Mouse (Mus musculus) neural tube, embryonic 14.5 days (tissue): ENCODE measurements around the gene Ski. TPM values are rescaled to one million over a fixed set of nuclear protein-coding genes. Genes with fewer than 3 reads are reported as not detected.

Experiments used
- ATAC-seq: fragments of 200-750 bp; cut with Nextera tagmentation; 2 replicates; pipeline ENCODE4 v1.8.0; 2017; ENCODE audit warnings: low read depth, mild to moderate bottlenecking, moderate TSS enrichment, moderate library complexity
- H3K27ac ChIP-seq: fragments of 300-500 bp; sonication (generic); 2 replicates; pipeline ENCODE4 v1.5.1; 2014; ENCODE audit warnings: low read depth, mild to moderate bottlenecking, control low read depth, low read length, moderate library complexity, mixed read lengths
- H3K27me3 ChIP-seq: fragments of 300-500 bp; sonication (generic); 2 replicates; pipeline ENCODE4 v1.6.1; 2014; ENCODE audit warnings: low read length; ENCODE audit not compliant: control insufficient read depth, insufficient read depth
- H3K36me3 ChIP-seq: fragments of 300-500 bp; sonication (generic); 2 replicates; pipeline ENCODE4 v1.6.1; 2014; ENCODE audit warnings: low read length, mixed read lengths; ENCODE audit not compliant: control insufficient read depth, insufficient read depth
- H3K4me1 ChIP-seq: fragments of 300-500 bp; sonication (generic); 2 replicates; pipeline ENCODE4 v1.6.1; 2014; ENCODE audit warnings: low read length; ENCODE audit not compliant: control insufficient read depth, insufficient read depth
- H3K4me2 ChIP-seq: fragments of 300-500 bp; sonication (generic); 2 replicates; pipeline ENCODE4 v1.6.1; 2014; ENCODE audit warnings: mild to moderate bottlenecking, low read depth, low read length, control low read depth
- H3K4me3 ChIP-seq: fragments of 300-500 bp; sonication (generic); 2 replicates; pipeline ENCODE4 v1.5.1; 2014; ENCODE audit warnings: low read depth, low read length, control low read depth, mixed read lengths
- H3K9ac ChIP-seq: fragments of 300-500 bp; sonication (generic); replicated peaks from 2 replicates; pipeline ENCODE4 v1.6.1; 2014; ENCODE audit warnings: low read depth, mild to moderate bottlenecking, control low read depth, low read length, mixed read lengths
- H3K9me3 ChIP-seq: fragments of 300-500 bp; sonication (generic); 2 replicates; pipeline ENCODE4 v1.6.1; 2016; ENCODE audit warnings: low read length; ENCODE audit not compliant: control insufficient read depth
- WGBS: fragments of 180-500 bp; shearing (Covaris S2); extraction: QIAGEN DNeasy Blood & Tissue Kit; methylation state at CpG from one replicate; pipeline ENCODE4 v1.1.7; 2014; 5-methylcytosine and 5-hydroxymethylcytosine counted together
- polyA plus RNA-seq: library from polyadenylated mRNA; unstranded; fragments of >200 nt; fragmentation: Nextera tagmentation; extraction: Ambion mirVana; gene quantifications from 2 replicates; pipeline ENCODE4 v1.2.1, GENCODE M21; 2014

The Ski gene
- polyA plus RNA-seq, 1 experiment from 2014 or later = 16.8 TPM

DNA sequence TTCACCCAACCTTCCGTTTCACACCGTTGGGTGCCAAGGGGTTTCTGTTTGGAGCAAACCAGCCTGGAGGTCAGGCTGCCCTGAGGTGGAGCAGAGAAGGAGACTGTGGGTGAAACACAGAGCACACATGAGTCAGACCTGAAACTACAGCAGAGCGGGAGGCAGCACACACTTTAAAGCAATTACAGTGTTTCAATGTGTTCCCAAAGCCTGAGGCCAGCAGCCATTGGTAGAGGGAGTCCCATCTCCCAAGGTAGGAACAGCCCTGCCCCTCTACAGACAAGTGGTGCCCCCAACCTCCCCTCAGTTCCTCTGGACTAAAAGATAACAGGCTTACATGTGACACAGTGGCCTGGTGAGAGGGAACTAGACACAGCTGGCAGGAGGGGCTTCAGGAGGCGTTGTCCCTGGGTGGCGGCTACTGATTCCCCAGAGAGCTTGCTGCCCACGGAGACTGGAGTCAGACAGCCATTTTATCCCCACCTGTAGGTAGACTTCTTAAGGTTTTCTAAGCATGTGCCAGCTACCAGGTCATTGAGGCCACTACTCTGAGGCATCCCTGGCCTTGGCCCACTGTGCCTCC, 104.9 kb downstream of the Ski start:
- ATAC-seq = no peak

DNA sequence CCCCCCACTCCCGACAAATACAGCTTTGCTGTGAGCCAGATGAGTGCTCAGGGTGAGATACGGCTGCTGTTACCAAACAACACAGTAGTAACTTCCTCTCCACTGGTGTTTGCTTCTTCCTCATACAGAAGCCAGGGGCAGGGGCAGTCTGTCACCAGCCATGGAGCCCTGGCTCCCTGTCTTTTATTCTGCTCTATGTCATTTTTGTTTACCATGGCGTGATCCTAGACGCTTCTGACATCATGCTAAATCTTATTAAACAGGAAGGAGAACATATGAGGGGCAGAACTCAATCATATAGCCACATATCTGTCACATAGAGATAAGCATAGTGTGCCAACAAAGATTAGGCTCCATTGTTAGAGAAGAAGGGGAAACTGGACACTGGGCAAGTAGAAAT, 105.8 kb downstream of the Ski start:
- H3K36me3 ChIP-seq = no peaks in the 10 kb centered on the region
- no peaks in the 10 kb centered on the region for H3K27me3 ChIP-seq
- H3K4me2 ChIP-seq = no peak overlapping the region
- H3K9me3 ChIP-seq = no peaks in the 10 kb centered on the region
- 79% methylated on average over 4 of the region's 4 CpGs for WGBS
- no peak overlapping the region for H3K4me3 ChIP-seq
- no peak overlapping the region for H3K27ac ChIP-seq
- no peak overlapping the region for H3K9ac ChIP-seq
- ATAC-seq = no peak
- peaks cover 3% of the 10 kb centered on the region; the same call in 1 of the 2 replicates for H3K4me1 ChIP-seq

More for the DNA sequence above, 104.9 kb downstream of the Ski start:
- H3K27ac ChIP-seq = no peak overlapping the region
- no peak overlapping the region for H3K9ac ChIP-seq
- no peaks in the 10 kb centered on the region for H3K27me3 ChIP-seq
- no peak overlapping the region for H3K4me3 ChIP-seq
- H3K4me1 ChIP-seq = peaks cover 9% of the 10 kb centered on the region; the same call in 1 of the 2 replicates
- no peaks in the 10 kb centered on the region for H3K9me3 ChIP-seq
- no peaks in the 10 kb centered on the region for H3K36me3 ChIP-seq
- no peak overlapping the region for H3K4me2 ChIP-seq
- 80% methylated on average over 6 of the region's 6 CpGs for WGBS

DNA sequence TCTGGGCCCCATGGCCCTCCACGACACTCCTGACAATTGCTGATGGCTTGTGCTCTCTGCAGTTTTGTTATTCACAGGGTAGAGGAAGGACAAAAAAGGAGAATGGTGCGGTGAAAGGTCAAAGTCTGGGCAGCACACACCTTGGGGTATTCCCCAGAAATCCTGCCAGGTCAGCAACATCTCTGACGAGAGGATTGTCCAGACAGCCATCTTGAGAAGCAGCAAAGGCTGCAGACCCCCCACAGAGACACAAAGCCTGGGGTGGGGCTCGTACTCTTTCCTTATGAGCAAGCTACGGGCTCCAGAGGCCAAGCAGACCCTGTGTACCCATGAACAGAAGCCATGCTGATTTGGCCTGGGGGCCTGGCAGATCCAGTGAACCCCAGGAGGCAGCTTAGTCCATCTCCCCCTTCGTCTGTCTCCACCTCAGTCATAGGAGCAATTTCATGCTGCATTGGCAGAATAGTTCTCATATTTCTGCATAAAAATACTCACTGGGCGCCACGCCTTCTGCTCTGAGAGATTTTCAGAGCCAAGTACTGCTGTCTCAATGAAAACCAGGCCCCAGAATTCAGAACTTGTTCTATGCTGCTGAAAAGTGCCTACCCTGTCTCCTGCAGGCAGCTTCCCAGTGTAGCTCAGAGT, 108.5 kb downstream of the Ski start:
- 59% methylated on average over 8 of the region's 8 CpGs for WGBS
- ATAC-seq = no peak
- no peaks in the 10 kb centered on the region for H3K9me3 ChIP-seq
- no peaks in the 10 kb centered on the region for H3K27me3 ChIP-seq
- no peak overlapping the region for H3K9ac ChIP-seq
- H3K27ac ChIP-seq = no peak overlapping the region
- H3K4me1 ChIP-seq = no peaks in the 10 kb centered on the region
- H3K36me3 ChIP-seq = no peaks in the 10 kb centered on the region
- H3K4me2 ChIP-seq = no peak overlapping the region
- no peak overlapping the region for H3K4me3 ChIP-seq

DNA sequence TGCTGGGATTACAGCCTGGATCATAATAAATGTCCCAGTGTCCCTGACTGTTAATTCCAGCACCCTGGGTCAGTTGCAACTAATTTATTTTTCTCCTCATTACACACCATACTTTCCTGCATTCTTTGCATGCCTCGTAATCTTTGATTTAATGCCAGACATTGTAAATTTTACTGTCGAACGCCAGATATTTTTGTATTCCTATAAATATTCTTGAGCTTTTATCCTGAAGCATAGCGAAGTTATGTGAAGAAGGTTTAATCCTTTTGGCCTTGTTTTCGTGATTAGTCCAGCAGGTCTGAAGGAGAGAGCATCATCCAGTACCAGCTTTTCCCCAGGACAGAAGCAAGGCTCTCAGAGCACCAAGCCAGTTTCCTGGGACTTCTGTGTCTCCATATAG, 112.9 kb downstream of the Ski start:
- no peak overlapping the region for H3K4me3 ChIP-seq
- WGBS = 73% methylated on average over 5 of the region's 5 CpGs
- H3K4me2 ChIP-seq = no peak overlapping the region
- no peak overlapping the region for H3K27ac ChIP-seq
- no peak for ATAC-seq
- H3K9me3 ChIP-seq = no peaks in the 10 kb centered on the region
- no peaks in the 10 kb centered on the region for H3K4me1 ChIP-seq
- no peaks in the 10 kb centered on the region for H3K27me3 ChIP-seq
- H3K36me3 ChIP-seq = no peaks in the 10 kb centered on the region
- no peak overlapping the region for H3K9ac ChIP-seq

DNA sequence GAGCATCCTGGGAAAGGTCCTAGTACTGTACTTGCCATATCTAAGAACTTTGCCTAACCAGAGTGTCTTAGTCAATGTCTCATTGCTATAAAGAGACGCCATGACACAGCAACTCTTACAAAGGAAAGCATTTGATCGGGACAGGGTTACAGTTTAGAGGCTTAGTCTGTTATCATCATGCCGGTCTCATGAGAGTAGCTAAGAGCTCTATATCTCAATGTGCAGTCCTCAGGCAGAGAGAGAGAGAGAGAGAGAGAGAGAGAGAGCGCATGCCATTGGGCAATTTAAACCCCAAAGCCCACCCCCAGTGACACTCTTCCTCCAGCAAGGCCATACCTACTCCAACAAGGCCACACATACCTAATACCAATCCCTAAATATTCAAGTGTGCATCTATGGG, 114.5 kb downstream of the Ski start:
- Histone ChIP-seq H3K4me2 (no peak overlapping the region), H3K36me3 (no peaks in the 10 kb centered on the region), H3K27ac (no peak overlapping the region), H3K27me3 (no peaks in the 10 kb centered on the region), H3K9ac (no peak overlapping the region), H3K4me1 (no peaks in the 10 kb centered on the region), H3K4me3 (no peak overlapping the region), H3K9me3 (no peaks in the 10 kb centered on the region)
- ATAC-seq = no peak
- WGBS = 95% methylated on average over 4 of the region's 4 CpGs

Other genes starting within 250 kb of the Ski start
- 10.7 and 16.0 TPM in 2 replicates for gene Plch2, start 165.8 kb downstream of the Ski start, polyA plus RNA-seq
- gene Pex10, start 155.6 kb downstream of the Ski start, polyA plus RNA-seq = 6.6 and 8.6 TPM in 2 replicates
- 132 and 137 TPM in 2 replicates for gene Rer1, start 136.2 kb downstream of the Ski start, polyA plus RNA-seq
- gene Morn1, start 136.0 kb downstream of the Ski start, polyA plus RNA-seq = 6.3 and 6.8 TPM in 2 replicates
- 70.8 and 71.5 TPM in 2 replicates for gene Faap20, start 27.2 kb upstream of the Ski start, polyA plus RNA-seq
- 82.1 and 83.1 TPM in 2 replicates for gene Prkcz, start 138.8 kb upstream of the Ski start, polyA plus RNA-seq
- gene Gabrd, start 175.5 kb upstream of the Ski start, polyA plus RNA-seq = 0.13 and 0.41 TPM in 2 replicates
- 4.5 and 4.8 TPM in 2 replicates for gene Cfap74, start 186.6 kb upstream of the Ski start, polyA plus RNA-seq
- not detected in 2 replicates for gene Tmem52, start 246.5 kb upstream of the Ski start, polyA plus RNA-seq